Mouse (Mus musculus) intestine, embryonic 14.5 days (tissue): ENCODE measurements around the gene Magel2. TPM values are rescaled to one million over a fixed set of nuclear protein-coding genes. Genes with fewer than 3 reads are reported as not detected.

Experiments used
- ATAC-seq: fragments of 200-750 bp; cut with Nextera tagmentation; replicated peaks from 2 replicates; pipeline ENCODE4 v1.8.0; 2017; ENCODE audit warnings: low read depth, moderate number of reproducible peaks, moderate TSS enrichment, moderate library complexity; ENCODE audit not compliant: low FRiP score, low TSS enrichment
- DNase-seq: peaks from one replicate; pipeline ENCODE4 v3.0.0-alpha.2; 2018; ENCODE audit warnings: low spot score
- H3K27ac ChIP-seq: fragments of 300-500 bp; sonication (generic); 2 replicates; pipeline ENCODE4 v1.5.1; 2014; ENCODE audit warnings: low read depth, mild to moderate bottlenecking, control low read depth
- H3K27me3 ChIP-seq: fragments of 300-500 bp; sonication (generic); replicated peaks from 2 replicates; pipeline ENCODE4 v1.6.1; 2014; ENCODE audit warnings: low read length, control low read depth; ENCODE audit not compliant: control insufficient read depth, insufficient read depth
- H3K36me3 ChIP-seq: fragments of 300-500 bp; sonication (generic); 2 replicates; pipeline ENCODE4 v1.6.1; 2014; ENCODE audit warnings: low read length, control low read depth; ENCODE audit not compliant: control insufficient read depth, insufficient read depth
- H3K4me1 ChIP-seq: fragments of 300-500 bp; sonication (generic); replicated peaks from 2 replicates; pipeline ENCODE4 v1.6.1; 2014; ENCODE audit warnings: low read length, control low read depth, mixed read lengths; ENCODE audit not compliant: control insufficient read depth, insufficient read depth
- H3K4me2 ChIP-seq: fragments of 300-500 bp; sonication (generic); 2 replicates; pipeline ENCODE4 v1.6.1; 2014; ENCODE audit warnings: low read length
- H3K4me3 ChIP-seq: fragments of 300-500 bp; sonication (generic); 2 replicates; pipeline ENCODE4 v1.5.1; 2014; ENCODE audit warnings: low read depth, low read length, control low read depth, mixed read lengths
- H3K9ac ChIP-seq: fragments of 300-500 bp; sonication (generic); 2 replicates; pipeline ENCODE4 v1.6.1; 2014; ENCODE audit warnings: mild to moderate bottlenecking, low read length
- H3K9me3 ChIP-seq: fragments of 300-500 bp; sonication (generic); 2 replicates; pipeline ENCODE4 v1.6.1; 2016; ENCODE audit warnings: low read length, control low read depth; ENCODE audit not compliant: control insufficient read depth
- WGBS: fragments of 180-500 bp; shearing (Covaris S2); extraction: QIAGEN DNeasy Blood & Tissue Kit; methylation state at CpG from one replicate; pipeline ENCODE4 v1.1.7; 2014; 5-methylcytosine and 5-hydroxymethylcytosine counted together
- polyA plus RNA-seq: library from polyadenylated mRNA; unstranded; fragments of >200 nt; fragmentation: Nextera tagmentation; extraction: Ambion mirVana; gene quantifications from 2 replicates; pipeline ENCODE4 v1.2.1, GENCODE M21; 2014

The Magel2 gene
- polyA plus RNA-seq: 0.83 and 1.1 TPM in 2 replicates

DNA sequence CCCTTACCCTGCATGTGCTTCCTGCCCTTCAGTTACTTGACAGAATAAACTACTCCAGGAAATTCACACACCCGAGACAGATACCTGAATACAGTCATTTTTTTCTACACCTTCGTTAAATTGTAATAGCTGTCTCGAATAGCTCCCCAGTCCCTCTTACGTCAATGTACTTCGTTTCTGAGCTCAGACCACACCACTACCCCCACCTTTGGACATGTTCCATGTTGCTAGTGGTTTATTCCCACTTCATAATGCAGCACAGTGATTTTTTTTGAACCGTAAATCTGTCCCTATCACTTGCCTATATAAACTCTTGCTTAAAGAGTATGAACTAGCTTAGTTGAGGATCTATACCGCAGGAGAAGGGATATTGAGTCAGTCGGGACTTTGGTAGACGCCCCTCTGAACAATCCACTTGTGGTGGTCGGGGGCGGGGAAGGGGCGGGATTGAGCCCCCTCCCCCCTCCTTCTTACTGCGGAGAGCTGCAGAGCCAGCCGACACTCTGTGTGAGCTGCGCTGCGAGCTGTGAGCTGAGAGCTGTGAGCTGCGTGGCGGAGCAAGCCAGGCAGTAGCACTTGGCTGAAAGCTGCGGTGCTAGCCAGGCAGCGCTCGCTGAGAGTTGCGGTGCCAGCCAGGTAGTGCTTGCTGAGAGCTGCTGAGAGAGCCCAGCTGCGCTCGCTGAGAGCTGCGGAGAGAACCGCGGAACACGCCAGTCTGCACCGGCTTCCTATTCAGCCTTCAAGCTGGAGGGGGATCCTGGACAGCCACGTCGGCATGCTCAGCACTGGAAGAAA is at the start of gene Magel2:
Magel2 (plus strand) TSS at position 501 of the 795 bp plus-strand sequence.
- 17% methylated on average over 31 of the region's 31 CpGs for WGBS
- Histone ChIP-seq H3K36me3 (no peaks in the 10 kb centered on the region), H3K4me2 (peak within 1 kb of the TSS; percentile 51), H3K27me3 (no peaks in the 10 kb centered on the region), H3K9ac (peak within 1 kb of the TSS; percentile 35), H3K9me3 (0 out of 2 replicates have a peak, but pooled peaks cover 2% of the 10 kb centered on the region), H3K4me1 (no peaks in the 10 kb centered on the region), H3K27ac (no peak within 1 kb of the TSS), H3K4me3 (peak within 1 kb of the TSS; percentile 42)
- peak; percentile 90 for ATAC-seq
- peak; percentile 75 for DNase-seq

DNA sequence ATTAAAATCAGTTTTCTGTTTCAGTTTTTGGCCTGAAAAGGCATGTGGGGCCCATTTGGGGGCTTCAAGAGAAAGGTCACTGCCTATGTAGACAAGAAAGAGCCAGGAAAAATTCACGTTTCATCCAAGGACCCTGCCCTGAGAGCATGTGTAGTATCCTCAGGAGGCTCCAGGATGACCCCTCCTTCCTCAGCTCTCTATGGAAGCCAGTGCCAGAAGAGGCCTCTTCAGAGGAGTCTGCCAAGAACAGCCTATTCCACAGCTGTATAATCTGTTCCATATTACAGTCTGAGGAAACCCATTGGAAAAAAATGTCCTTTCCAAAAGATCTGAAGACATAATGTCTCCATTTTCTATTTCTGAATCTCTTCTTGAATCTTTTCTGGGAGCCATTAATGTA is 31.4 kb upstream of the Magel2 start:
- H3K9me3 ChIP-seq: no peaks in the 10 kb centered on the region

DNA sequence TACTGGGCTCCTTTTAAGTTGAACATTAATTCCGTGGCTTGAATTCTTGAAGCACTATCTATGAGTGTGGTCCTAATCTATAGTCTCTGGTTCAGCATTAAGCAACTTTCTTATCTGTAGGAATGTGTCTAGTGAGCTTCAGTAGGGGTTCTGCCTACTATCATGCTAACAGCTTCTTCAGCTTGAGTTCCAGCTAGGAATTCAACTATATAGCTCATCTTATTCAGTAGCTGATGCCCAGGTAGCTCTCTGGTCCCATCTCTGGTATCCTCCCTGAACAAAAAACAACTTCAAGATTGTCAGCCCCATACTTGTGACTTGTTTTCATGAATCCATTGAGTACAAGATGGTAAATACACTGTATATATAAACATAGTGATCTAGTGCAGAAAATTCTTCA is 30.5 kb upstream of the Magel2 start, which contains the start of gene Ndn:
Ndn (plus strand) TSS at position 301 of the 400 bp plus-strand sequence.
- H3K9me3 ChIP-seq: no peaks in the 10 kb centered on the region
- DNase-seq (no peak), ATAC-seq (no peak)
- H3K36me3 ChIP-seq: no peaks in the 10 kb centered on the region
- no peaks in the 10 kb centered on the region for H3K27me3 ChIP-seq
- H3K4me2 ChIP-seq: no peak within 1 kb of the TSS
- 49% methylated on average over 1 of the region's 1 CpGs for WGBS
- no peak within 1 kb of the TSS for H3K9ac ChIP-seq
- no peak within 1 kb of the TSS for H3K27ac ChIP-seq
- no peaks in the 10 kb centered on the region for H3K4me1 ChIP-seq
- H3K4me3 ChIP-seq: no peak within 1 kb of the TSS

More for the DNA sequence above, 31.4 kb upstream of the Magel2 start:
- Histone ChIP-seq H3K27ac (no peak overlapping the region), H3K4me3 (no peak overlapping the region), H3K27me3 (no peaks in the 10 kb centered on the region), H3K9ac (no peak overlapping the region), H3K36me3 (no peaks in the 10 kb centered on the region), H3K4me1 (no peaks in the 10 kb centered on the region), H3K4me2 (no peak overlapping the region)
- ATAC-seq (no peak), DNase-seq (no peak)
- 32% methylated on average over 1 of the region's 1 CpGs for WGBS

DNA sequence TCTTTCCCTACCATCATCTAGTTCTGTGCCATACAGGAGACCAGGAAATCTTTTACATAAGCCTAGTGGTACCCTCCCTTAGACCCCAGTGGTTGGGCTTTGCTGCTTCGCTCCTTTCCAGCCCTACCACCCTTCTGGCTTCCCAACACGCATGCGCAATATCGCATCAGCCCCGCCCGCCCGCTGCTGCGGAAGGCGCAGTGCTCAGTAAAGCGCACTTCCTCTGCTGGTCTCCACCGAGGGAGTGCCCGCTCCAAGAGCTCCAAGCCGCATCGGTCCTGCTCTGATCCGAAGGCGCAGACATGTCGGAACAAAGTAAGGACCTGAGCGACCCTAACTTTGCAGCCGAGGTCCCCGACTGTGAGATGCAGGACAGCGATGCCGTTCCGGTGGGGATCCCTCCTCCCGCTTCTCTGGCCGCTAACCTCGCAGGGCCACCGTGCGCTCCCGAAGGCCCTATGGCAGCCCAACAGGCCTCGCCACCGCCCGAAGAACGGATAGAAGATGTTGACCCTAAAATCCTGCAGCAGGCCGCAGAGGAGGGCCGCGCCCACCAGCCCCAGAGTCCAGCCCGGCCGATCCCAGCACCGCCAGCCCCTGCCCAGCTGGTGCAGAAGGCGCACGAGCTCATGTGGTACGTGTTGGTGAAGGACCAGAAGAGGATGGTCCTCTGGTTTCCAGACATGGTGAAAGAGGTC is 28.6 kb upstream of the Magel2 start:
- no peaks in the 10 kb centered on the region for H3K4me1 ChIP-seq
- 19% methylated on average over 42 of the region's 42 CpGs for WGBS
- peak overlapping the region; percentile 50 for H3K4me3 ChIP-seq
- H3K9me3 ChIP-seq: no peaks in the 10 kb centered on the region
- no peaks in the 10 kb centered on the region for H3K36me3 ChIP-seq
- H3K27ac ChIP-seq: no peak overlapping the region; the same call in 1 of the 2 replicates
- H3K27me3 ChIP-seq: no peaks in the 10 kb centered on the region
- H3K4me2 ChIP-seq: peak overlapping the region; percentile 56
- H3K9ac ChIP-seq: peak overlapping the region; percentile 38
- ATAC-seq (peak; percentile 93), DNase-seq (peak; percentile 73)

DNA sequence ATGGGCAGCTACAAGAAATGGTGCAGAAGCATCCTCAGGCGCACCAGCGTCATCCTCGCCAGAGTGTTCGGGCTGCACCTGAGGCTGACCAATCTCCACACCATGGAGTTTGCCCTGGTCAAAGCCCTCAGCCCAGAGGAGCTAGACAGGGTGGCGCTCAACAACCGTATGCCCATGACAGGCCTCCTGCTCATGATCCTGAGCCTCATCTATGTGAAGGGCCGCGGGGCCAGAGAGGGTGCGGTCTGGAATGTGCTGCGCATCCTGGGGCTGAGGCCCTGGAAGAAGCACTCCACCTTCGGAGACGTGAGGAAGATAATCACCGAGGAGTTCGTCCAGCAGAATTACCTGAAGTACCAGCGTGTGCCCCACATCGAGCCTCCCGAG is 28.0 kb upstream of the Magel2 start:
- 33% methylated on average over 17 of the region's 17 CpGs for WGBS
- no peaks in the 10 kb centered on the region for H3K27me3 ChIP-seq
- peak overlapping the region; percentile 56 for H3K4me2 ChIP-seq
- H3K27ac ChIP-seq: no peak overlapping the region
- H3K4me3 ChIP-seq: peak overlapping the region; percentile 50
- ATAC-seq (0 out of 2 replicates have a peak, but pooled peaks have one; percentile 24), DNase-seq (peak; percentile 49)
- no peaks in the 10 kb centered on the region for H3K9me3 ChIP-seq
- H3K4me1 ChIP-seq: no peaks in the 10 kb centered on the region
- peak overlapping the region; percentile 38 for H3K9ac ChIP-seq
- no peaks in the 10 kb centered on the region for H3K36me3 ChIP-seq

DNA sequence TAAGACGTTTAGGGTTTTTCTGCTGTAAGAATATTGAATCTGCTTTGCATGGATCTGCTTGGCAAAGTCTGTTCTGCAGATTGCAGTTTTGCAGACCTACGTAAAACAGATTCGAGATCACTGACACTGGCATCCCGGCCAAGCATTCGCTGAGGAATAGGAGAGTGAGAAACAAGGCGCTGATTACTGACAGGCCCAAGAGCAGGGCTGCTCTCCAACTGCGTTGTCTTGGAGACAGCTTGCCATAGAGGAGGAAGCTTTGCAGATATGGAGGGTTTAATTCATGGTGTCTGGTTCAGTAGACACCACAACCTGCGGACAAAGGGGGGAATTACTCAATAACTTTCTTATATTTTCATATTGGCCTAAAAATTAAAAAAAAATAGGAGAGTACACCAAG is 25.5 kb upstream of the Magel2 start:
- no peak overlapping the region for H3K9ac ChIP-seq
- H3K27me3 ChIP-seq: no peaks in the 10 kb centered on the region
- no peaks in the 10 kb centered on the region for H3K9me3 ChIP-seq
- no peak overlapping the region for H3K4me3 ChIP-seq
- H3K27ac ChIP-seq: no peak overlapping the region
- 49% methylated on average over 8 of the region's 8 CpGs for WGBS
- H3K4me2 ChIP-seq: no peak overlapping the region
- H3K36me3 ChIP-seq: no peaks in the 10 kb centered on the region
- H3K4me1 ChIP-seq: no peaks in the 10 kb centered on the region
- ATAC-seq (no peak), DNase-seq (no peak)

DNA sequence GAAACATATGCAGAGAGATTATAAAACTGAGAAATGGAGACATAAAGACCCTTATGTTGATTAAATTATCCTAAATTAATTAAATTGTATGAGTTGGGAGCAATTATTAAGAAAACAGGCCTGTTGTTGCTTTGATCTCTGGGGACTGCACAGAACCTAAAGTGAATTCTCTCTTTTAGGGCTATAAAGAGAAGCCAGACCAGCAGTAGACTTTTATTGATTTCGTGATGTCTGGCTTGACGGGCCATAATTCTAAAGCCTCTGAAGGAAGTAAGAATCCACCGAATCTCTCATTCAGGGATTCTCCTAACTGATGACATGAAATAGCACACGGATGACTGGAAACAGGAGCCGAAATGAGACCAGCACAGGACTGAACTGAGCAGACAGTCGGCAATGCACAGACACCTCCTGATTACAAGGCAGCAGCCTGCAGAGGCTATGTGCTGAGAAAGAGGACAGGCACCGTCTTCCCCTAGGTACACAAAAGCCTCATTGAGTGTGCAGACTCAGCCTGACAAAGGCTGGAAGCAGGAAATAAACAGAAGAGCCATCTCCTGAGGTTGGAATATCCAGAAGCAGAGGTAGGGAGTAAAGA is 11.7 kb upstream of the Magel2 start:
- DNase-seq (no peak), ATAC-seq (no peak)
- Histone ChIP-seq H3K4me1 (no peaks in the 10 kb centered on the region), H3K9me3 (no peaks in the 10 kb centered on the region), H3K9ac (no peak overlapping the region), H3K36me3 (no peaks in the 10 kb centered on the region), H3K4me2 (no peak overlapping the region), H3K27ac (no peak overlapping the region), H3K27me3 (no peaks in the 10 kb centered on the region), H3K4me3 (no peak overlapping the region)
- 48% methylated on average over 7 of the region's 7 CpGs for WGBS

DNA sequence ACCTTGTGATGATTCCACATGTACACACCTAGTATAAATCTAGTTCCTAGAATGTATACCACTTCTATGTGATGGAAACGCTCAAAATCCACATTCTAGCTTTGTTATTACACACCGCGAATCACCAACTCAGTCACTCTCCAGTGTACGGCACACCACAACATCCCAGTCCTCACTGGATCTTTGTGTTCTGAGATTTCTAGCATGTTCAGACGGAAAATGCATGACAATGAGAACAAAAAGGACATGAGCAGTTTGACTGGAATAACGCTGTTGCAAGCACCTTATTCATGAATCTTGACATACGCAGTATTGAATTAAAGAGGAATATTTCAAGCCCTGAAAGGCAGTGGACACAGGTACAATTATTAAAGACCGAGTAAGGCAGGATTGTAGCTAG is 10.1 kb upstream of the Magel2 start:
- Histone ChIP-seq H3K36me3 (no peaks in the 10 kb centered on the region), H3K27me3 (no peaks in the 10 kb centered on the region), H3K4me3 (no peak overlapping the region), H3K4me1 (no peaks in the 10 kb centered on the region), H3K9me3 (no peaks in the 10 kb centered on the region), H3K27ac (no peak overlapping the region), H3K4me2 (no peak overlapping the region), H3K9ac (no peak overlapping the region)
- 75% methylated on average over 8 of the region's 8 CpGs for WGBS
- no peak for ATAC-seq
- no peak for DNase-seq
